Mouse (Mus musculus) ovary, postnatal 10 days (tissue): ENCODE results near the gene Eya2.
A peak's percentile ranks its signal among the peaks of the same experiment; 100 is the strongest.
"Not testable (repeated sequence)": the region's sequence is repeated elsewhere in the genome, so short reads cannot be mapped to it uniquely, and the experiment has no call there.

Source experiments
- DNase-seq: peaks from one replicate; pipeline ENCODE4 v3.0.0; 2022; ENCODE audit warnings: low spot score

Gene Eya2

DNA sequence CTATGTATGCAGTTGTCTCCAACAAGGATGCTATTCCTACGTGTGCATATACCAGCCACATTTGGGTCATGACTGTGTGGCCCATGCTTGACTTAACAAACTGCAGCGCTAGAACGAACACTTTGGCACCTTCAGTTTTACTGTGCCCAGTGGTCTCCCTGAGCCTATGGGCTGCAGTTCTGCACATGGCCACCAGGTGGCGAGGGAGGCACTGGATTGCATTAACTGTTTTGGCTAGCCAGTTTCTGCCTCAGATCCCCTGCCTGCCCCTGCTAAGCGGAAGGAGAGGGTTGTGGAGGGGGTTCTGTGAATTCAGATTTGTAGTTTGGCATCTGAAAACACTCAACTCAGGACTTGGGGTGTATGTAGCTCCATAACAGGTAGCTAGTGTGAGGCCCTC is 187.5 kb downstream of the Eya2 start:
- DNase-seq = peak; percentile 68

DNA sequence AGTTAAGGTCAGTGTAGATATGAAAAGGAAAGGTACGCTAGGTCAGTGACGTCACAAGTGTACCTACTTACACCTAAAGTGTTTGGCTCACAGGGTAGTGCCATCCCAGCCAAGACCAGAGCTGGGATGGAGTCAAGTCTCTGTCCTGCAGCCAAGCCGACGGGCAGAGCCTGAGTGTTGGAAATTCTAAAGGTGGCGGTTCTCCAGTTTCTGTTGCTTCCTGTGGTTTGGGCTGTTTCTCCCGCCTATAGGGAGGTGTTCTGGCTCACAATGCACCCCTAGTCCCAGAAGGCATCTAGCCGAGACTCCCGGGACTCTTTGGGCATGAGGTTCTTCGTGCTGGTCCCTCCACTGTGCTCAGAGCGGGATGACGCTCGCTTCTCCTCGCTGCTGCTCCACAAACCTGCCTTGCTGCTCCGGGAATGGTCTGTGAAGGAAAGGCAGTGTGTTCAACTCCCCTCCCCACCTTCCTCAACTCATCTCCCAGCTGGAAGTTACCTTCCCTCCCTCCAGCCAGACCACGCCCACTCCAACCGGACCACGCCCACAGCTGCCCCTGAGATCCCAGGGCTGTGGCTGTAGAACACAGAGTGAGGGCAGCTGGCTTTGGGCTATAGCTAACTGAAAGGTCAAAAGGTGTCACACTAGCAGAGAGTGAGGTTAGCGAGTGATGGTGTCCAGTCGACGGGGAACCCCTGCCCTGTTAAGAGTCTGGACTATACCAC is 190.6 kb downstream of the Eya2 start:
- no peak for DNase-seq

DNA sequence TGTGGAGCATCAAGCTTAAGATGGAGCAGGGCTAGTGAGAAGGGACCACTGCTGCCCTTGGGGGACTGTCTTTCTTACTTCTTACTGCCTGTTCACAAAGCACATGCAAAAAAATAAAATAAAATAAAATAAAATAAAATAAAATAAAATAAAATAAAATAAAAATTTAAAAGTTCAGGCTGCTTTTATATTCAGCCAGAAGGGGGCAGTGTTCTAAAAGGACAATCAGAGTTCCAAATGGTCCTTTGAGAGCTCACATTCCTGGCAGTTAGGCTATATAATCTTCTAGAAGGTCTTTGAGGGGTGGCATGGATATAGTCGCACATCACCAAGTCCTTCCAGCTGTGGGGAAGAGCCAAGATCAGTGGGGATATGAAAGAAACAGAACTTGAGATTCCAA is 191.6 kb downstream of the Eya2 start:
- no peak for DNase-seq

DNA sequence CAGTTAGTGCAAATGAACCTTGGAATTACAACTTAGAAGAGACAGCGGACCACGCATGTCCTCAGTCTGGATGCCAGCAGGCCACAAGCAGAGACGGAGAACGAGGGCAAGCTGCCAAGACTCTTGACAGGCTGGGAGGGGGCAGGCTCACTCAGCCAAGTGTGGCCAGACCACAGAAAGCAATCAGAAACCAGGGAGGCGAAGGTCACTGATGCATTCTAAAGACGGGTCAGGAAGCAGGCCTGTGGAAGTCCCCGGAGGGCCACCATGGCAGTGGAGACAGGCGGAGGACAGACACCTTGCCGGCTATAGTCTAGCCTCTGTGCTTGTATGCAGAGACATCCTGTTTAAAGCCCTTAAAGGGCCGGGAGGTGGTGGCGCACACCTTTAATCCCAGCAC is 193.2 kb downstream of the Eya2 start:
- peak; percentile 40 for DNase-seq

DNA sequence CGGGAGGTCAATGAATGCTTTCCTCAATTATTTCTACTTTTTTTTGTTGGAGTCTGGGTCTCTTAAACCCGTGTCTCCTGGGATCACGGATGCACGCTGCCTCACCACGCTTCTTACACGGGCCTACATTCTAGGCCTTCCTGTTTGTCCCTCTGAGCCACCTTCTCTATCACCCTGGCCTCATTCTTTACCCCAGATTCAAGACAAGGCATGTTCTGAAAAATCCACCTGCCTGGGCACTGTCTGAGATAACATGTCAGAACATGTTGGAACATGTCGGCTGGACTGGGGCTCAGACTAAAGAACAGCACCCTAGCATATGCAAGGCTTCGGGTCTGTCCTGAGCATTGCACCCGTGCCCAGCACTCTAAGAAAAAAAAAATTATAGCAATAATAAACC is 194.0 kb downstream of the Eya2 start:
- DNase-seq = no peak

DNA sequence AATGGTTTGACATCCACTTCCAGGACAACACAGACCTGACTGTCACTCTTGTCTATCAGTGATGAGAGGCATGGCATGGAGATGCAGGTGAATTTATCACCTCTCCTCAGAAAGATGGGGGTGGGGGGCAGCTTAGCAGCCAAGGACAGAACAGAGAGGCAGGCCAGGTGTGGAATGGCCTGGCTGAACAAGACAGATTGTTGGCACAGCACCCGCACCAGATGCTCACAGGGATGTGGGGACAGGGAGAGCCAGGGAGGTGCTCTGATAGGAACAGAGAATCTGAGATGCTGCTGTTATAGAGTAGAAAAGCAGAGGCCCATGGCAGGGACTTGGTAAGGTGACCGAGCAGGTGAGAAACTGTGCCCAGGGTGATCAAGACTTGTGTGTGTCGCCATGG is 194.8 kb downstream of the Eya2 start:
- no peak for DNase-seq

DNA sequence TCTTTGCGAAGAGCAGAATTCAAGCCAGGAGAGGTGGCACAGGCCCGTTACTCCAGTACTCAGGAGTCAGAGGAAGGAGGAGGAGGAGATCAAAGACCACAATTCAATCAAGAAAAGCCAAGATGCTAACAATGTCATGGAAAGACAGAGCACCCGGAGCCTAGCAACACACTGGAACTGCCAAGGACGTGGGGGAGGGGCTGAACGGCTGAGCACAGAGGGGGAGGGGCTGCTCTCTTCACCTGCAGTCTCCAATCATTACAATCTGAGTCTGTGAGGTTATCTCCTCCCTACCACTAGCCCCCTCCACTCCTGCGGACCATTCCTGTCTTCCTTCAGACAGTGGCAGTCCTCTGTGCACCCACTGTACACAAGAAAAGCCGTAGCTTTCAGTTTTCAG is 196.2 kb downstream of the Eya2 start:
- no peak for DNase-seq

DNA sequence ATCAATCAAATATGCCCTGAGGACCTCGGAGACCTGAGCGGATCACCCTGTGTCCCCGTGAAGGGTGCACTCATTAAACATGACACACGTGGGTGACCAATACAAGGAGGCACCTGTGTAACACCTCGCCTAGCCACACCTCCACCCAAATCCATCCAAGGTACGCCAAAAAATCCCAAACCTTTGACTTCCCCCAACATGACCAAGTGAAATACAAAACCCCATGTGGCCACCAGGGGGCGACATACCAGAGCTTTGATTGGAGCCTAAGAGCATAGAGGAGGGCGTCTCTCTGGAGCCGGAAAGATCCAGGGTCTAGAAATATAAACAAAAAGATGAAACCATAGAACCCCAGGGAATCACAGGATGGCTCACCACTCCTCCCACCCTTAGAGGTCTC is 196.8 kb downstream of the Eya2 start:
- DNase-seq = no peak

DNA sequence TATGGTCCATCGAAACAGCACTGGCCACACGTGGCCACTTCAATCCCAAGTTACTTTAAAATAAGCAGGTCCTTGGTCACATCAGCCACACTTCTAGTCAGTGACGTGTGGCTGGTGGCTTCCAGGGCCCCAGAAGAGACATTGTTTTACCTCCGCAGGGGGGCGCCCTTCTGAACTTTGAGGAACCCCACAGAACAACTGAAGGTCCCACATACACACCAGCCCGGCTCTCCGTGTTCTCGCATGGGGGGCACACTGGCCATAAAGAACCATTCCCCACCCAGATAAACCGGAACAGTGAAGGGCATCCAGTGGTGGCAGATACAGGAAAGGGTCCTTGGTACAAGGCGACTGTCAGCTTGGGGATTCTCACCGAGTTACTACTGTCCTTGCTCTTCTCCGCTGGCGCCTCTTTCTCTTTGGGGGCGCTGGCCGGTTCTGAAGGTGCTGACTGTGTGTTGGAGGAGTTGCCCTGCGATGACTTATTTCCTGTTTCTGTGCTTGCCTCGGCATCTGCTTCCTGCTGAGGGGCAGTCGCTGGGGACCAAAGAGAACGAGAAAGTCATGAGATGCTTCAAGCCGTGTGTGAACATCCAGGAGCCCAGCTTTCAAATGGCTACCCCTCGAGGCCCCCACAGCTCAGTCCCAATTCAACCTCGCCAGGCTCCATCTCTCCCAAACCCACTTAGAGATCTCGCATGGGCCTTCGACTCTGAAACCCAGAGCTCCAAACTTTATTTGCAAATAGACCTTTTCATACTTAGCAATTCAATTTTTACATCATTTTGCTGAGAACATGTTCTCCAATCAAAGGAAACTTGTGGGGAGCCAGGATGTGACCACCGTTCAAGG is 197.8 kb downstream of the Eya2 start:
- DNase-seq = no peak

DNA sequence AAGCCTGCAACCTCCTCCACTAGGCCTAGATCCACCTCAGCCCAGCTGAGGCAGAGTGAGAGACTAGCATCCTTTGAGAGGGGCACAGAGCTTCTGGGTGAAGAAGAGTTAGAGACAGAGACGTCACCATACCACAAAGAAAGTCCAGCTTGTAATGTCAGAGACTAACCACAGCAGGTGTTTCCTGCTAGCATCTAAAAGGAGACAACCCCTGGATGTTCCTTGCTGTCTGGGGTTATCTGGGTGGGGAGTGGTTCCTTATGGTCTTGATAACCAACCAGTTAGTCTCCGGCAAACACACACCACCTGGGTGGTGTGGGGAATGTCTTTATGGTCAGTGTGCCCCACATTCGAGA is 198.4 kb downstream of the Eya2 start:
- no peak for DNase-seq

DNA sequence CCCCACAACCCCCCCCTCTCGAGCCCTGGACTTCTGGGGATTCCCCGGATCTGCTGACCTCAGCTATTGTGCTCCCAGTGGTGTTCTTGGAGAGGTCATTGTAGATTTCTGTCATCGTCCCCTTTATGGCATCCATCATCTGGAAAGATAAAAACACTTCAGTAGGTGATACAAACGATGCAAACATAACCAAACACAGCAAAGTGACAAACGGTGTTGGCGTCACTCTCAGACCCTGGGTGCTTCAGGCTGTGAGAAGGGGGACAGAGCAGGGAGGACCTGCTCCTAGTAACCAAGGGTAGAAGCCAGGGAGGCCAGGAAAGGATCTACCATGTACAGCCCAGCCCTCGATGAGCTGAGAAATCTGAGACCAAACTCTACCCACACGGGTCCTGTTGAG is 203.0 kb downstream of the Eya2 start:
- DNase-seq = no peak

DNA sequence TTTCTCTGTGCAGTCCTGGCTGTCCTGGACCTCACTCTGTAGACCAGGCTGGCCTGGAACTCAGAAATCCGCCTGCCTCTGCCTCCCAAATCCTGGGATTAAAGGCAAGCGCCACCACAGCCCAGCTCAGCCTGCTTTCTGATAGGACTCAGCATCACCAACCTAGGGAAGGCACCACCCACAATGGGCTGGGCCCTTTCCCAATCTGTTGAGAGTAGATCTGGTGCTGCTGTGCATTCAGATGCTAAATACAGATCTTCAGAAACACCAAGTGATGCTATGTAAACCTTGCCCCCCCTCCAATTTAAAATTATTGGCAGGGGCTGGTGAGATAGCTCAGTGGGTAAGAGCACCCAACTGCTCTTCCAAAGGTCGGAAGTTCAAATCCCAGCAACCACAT is 205.3 kb downstream of the Eya2 start:
- DNase-seq = not testable (repeated sequence)

DNA sequence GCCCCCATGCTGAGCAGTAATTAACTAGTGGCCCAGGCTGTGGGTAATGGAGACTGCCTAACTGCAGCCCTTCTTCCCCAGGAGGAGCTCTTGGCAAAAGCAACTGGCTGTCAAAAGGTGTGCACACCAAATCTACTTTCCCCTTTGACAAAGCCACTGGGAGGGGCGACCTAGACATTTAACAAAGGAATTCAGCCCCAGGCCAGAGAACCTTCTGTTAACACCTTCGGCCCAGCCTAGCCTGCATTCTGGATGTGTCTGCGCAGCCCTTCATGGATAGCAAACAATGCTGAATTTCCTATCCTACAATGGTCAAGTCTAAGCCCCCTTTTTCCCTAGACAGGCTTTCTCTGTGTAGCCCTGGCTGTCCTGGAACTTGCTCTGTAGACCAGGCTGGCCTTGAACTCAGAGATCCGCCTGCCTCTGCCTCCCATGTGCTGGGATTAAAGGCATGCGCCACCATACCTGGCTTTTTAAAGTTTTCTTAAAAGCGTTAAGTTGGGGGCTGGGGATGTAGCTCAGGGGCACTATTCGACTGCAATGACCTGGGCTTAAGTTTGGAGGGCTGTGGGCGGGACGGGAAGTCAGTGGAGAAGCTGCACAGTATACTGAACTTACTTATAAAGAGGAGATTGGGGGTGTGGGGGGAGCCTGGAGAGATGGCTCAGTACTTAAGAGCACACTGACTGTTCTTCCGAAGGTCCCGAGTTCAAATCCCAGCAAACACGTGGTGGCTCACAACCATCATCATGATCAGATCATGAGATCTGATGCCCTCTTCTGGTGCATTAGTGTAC is 213.5 kb downstream of the Eya2 start:
- DNase-seq = no peak

DNA sequence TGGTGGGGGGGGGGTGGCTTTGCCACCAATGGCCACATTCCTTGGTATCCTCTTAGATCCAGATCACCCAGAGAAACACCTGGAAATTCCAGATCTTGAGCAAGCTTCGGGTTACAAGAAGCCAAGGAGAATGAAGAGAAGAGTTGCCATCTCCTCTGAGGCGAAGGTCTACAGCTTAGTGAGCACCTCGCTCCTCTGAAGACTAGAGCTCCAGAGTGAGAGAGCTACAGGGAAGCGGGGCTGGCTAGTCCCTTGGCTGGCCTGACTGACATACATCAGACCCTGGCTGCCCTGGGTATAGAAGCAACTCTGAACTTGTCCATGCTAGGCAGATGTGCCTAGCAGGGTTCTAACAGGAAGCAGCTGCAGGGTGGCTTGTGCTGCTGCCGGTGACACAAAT is 214.3 kb downstream of the Eya2 start:
- DNase-seq = no peak

DNA sequence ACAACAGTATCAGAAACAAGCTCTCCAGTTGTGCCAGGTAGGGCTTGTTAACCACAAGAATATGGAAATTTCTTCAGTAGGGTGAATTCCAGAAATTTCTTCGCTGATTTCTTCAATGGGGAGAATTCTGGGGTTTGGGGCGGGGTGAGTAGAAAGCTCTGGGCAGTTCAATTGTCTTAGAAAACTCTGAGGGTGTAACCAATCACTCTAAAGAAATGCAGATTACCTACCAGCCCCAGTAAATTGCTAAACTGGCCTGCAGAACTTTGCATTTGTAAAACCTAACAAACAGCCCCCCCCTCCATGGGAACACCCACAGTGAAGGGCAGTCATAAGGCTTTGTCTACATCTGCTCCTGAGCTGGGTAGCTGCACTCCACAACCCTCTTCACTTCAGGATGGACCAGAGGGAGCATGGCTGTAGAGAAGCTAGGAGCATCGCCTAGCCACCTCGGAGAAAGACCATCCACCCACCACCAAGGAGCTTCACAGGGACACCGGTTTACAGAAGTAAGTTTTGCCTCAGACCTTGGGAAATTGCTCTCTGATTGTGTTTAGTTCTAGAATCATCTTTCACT is 215.2 kb downstream of the Eya2 start:
- DNase-seq = no peak

DNA sequence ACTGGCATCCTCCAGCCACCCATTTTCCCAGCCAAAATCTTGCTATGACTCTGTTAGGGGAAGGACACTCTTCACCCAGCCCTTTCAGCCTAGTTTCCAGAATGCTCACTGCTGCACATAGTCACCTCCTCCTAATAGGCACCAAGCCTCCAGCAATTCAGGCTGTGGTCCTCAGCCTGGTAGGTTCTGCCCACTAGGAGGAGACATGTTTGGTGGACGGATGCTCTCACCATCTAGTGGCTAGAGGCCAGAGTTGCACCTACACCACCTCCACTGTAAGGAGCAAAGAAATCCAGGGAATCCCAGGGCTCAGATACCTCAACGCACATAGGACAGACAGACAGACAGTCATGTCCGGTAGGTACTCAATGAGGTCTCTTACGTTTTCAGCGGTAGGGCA is 216.7 kb downstream of the Eya2 start:
- no peak for DNase-seq

DNA sequence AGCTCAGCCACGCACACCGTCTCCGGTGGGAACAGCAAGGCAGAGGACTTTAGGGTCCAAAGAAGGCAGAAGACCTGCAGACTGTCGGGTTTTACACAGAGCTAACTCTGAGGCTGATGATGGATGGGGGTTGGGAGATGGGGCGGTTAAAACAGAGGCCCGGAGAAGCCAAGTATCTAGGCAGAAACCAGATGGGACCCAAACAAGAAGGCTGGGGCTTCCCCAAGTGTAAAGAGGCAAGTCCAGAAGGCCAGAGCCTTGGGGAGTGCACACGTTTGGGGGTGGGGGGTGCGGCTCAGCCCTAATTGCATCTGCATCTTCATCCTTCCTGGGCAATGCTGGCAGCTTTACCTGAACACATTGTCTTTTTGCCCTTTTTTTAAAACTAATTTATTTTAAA is 218.1 kb downstream of the Eya2 start:
- no peak for DNase-seq

DNA sequence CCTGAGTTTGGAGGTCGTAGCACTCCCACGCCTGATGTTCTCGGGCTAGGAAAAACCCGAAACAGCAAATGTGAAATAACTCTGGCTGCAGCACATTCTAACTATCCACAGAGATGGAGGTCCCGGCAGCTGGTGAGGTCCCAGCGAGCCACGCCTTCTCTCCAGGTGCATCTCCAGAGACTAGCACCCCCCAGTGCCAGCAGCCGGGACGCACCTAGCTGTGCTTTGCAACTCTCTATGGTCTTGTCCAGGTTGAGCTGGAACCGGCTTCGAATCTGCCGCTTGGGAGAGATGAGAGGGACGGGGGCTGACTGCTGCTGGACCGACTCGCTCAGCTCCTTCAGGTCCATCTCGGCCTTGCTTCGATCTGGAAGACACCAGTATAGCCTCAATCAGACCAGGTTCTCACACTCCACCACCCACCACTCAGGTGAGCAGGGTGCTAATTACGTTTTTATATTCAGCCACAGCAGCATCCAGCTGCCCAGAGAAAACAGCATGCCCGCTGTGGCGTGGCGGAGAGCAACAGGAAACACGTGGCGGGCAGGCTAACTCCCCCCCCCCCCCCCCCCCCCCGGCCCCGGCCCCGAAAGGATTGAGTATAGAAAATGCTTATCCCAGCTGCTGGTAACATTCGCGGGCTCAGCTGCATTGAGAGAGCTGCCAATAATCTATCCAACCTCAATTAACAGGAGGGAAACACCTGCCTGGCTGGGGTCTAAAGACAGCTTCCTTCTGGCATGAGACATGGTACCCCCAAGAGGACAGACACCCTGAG is 220.5 kb downstream of the Eya2 start:
- DNase-seq = no peak

DNA sequence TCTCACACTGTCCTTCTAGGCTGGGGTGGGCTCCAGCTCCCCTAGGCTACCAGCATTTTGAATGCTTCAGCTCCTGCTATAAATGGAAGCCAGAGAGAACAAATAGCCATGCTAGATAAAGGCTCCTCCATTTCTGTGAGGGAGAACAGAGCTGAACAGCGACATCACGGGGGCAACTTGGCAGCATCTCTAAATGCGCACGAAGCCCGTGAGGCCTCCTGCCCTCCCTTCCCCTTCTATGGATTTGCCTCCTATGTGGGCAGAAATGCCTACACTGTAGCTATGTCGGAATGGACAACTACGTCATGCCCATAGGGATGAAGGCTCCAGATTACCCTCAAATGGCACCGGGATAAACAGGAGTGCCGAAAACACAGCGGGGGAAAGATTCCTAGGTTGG is 222.6 kb downstream of the Eya2 start:
- DNase-seq = no peak

DNA sequence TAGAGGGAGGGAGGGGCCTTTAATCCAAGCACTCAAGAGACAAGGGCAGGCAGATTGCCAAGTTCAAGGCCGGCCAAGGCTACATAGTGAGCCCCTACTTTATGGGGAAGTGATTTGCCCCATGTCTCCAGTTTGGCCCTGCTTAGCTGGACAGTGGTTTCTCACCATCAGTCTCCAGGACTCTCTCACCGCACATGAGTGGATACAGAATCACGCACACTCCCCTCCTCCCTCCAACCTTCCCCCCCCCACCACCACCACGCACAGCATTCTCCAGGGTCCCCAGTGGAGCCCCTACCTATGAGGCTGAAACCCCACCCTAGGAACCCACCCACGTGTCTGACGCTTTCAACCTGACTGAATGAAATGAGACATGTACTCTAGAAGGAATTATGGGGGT is 223.7 kb downstream of the Eya2 start:
- no peak for DNase-seq

DNA sequence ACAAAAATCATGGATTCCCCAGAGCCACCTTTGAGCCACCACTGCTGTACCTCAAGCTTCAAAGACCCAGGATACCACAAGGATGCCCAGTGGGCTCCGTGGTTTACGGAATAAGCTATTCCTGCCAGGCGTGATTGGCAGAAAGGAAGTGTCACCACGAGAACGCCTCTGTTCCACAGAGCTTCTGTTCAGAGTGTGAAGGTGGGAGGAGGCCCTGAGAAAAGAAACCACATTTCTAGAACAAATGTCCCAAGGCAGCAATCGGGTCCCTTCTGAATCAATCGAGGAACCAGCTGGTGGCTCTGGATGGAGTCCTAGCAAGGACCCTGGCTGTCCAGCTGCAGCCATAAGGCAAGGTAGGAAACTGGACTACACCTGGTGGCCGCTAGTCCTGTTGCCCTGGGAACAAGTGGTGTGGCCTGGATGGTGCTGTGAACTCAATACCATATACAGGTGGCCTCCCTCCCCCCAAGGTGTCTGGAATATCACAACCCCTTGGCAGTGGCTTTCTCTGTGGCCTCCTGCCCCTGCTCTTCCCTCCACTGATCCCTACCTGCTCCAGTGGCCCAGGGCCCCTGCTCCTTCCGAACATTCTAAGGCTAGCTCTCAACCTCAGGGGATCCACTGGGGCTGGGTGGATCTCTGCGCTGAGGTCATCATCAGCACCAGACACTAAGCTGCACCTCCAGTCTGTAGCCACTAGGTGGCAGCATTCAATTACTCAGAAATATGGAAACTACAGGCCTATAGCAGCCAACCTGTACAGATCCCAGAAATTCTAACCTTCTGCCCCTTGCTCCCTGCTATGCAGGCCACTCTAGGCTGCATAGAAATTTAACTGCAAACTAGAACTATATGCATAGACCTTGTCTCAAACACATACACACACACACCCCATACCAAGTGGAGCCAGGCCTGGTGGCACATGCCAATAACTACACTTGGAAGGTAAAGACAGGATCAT is 224.4 kb downstream of the Eya2 start:
- no peak for DNase-seq
